Mouse (Mus musculus) monocyte, adult 2 months (primary cell): ENCODE measurements around the gene Ippk.
A peak's percentile ranks its signal among the peaks of the same experiment; 100 is the strongest.

Experiments used
- DNase-seq, 2 experiments: peaks; one replicate each; pipeline ENCODE4 v3.0.0; 2022; ENCODE audit warnings: low spot score in 2 of 2, low read depth in 1 of 2

Gene Ippk

DNA sequence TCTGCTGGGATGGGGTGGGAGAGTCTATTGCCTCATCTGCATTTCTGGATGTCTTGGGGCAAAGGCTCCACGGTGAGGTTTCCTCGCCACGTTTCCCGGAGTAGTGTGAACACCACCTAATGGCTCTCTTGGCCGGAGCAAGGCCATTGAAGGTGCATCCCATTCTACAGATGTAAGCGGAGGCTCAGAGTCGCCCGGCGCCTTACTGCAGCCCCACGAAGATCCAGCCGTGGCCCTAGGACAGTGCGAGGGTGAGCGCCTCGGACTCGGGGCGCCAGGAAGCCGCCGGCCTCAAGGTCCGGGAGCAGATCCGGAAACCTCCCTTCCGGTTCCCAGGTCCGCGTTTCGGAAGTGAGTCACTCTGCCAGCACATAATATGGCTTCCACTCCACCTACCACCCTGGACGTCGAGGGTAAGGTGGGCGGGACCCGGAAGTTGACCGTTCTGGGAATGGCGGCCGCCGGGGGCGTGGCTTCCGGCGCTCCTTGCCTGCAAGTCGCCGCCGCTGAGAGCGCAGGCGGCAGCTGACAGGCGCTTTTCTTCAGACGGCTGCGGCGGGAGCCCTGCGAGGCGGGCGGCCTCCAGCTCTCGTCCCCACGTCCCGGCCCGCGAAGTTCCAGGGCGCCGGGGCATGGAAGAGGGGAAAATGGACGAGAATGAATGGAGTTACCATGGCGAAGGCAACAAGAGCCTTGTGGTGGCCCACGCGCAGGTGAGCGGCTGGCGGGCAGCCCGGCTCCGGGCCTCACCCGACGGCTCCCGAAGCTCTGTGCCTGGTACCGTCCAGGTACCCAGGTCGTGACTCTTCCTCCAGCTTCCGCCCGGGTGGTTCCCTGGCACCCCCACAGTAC, at the start of gene Ippk:
Ippk (plus strand) TSS at position 496 of the 852 bp plus-strand sequence.
- peak; percentile 94 to 95 for DNase-seq

DNA sequence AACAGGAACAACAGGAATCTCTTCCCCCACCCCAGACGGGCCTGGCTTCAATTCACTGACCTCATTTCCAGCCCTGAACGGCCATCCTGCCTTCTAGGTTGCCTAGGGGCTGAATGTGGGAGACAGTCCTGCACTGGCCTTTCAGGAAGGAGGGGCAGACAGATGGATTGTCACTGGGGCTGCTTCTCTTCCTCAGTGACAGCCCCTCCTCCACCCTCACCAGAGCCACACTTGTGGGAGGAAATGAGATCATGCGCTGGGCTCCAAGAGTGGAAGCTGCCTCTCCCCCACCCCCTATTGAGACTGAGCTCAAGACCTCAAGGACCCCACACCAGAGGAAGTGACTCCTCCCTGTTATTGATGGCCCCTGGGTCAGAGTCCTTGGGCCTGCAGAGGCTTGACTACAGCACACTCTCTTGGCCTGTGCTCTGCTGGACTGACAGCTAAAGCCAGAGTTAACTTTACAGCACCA, 49.6 kb upstream of the Ippk start:
- DNase-seq, result no peak

DNA sequence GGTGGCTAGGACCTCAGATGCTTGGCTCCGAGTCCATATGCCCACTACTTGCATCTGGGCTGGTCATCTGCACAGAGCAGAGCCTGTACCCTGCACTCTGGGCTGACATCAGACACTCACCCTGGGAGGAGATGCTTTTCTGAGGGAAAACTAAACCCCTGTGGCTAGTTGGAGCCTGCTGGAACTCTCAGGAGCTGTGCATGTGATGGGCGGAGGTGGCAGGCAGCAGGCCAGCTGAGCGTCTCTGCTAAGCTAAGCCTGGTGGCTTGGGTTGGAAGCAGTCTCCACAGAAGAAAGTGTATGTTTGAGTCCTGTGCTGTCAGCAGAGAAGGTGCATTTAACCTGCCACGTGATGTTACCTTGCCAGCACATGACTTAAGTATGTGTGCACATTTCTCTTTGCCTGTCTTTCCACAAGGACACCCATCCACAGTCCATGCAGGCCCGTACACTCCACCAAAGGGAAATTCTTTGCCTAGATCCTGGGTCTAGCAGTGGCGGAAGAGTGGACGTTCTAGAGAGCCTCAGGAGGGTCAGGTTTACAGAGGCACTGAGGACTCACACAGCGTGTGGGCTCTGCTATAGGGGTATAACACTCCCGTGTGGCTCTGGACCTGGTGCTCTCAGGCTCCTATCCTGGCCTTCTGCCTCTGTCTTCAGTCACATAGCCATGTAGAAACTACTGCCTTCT, 48.5 kb upstream of the Ippk start:
- DNase-seq, result no peak

DNA sequence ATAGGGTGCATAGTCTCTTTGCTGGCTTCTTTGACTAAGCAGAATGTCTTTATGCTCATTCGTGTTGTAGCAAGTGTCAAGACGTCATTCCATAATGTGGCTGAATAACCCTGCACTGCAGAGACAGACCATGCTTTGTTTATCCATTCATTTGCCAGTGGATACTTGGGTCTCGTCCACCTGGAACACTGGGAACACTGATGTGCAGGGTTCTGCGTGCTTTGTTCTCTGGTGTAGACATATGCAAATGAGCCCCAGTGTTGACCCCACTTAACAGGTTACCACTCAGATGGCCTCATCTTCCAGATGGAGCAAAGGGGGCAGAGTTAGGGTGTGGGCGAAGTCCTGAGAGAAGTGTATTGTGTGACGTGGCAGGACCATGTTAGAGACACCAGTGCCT, 46.7 kb upstream of the Ippk start:
- DNase-seq, result no peak

DNA sequence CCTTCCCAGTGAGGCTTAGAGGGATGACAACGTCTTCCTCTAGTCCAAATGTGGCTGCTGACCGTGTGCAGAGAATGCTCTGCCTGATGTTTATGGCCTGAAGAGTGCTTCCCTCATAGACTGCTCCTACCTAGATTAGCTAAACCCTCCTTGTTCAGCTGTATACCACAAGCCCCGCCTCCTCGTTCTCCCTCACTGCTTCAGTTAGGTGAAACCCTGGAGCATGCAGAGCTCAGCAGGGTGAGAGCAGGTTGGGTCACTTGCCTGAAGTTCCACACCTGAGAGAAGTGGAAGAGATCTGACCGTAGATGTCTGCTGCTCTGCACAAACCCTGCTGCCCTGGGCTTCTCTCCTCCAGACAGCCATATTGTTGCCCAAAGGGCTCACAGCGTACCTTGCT, 46.3 kb upstream of the Ippk start:
- no peak for DNase-seq

DNA sequence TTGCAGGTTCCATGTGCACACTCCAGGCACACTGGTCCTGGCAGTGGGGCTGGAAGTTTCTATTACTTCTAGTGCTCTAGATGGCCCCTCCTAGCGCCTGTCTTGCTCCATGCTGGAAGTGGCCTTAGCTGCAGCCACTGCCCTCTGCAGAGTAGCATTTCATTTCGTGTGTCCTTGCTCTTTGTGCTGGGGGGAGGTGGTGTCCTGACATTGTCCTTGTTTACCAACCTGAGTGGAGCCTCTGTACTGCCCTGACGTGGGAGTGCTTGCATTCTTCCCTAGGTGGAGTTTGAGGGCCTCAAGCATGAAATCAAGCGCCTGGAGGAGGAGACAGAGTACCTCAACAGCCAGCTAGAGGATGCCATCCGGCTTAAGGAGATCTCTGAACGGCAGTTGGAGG, 43.4 kb upstream of the Ippk start:
- no peak for DNase-seq

DNA sequence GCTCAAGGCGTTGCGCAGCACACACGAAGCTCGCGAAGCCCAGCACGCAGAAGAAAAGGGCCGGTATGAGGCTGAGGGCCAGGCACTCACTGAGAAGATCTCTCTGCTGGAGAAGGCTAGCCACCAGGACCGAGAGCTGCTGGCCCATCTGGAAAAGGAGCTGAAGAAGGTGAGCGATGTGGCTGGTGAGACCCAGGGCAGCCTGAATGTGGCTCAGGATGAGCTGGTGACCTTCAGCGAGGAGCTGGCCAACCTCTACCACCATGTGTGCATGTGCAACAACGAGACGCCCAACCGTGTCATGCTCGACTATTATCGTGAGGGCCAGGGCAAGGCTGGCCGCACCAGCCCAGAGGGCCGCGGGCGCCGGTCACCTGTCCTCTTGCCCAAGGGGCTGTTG, 41.7 kb upstream of the Ippk start:
- no peak for DNase-seq

DNA sequence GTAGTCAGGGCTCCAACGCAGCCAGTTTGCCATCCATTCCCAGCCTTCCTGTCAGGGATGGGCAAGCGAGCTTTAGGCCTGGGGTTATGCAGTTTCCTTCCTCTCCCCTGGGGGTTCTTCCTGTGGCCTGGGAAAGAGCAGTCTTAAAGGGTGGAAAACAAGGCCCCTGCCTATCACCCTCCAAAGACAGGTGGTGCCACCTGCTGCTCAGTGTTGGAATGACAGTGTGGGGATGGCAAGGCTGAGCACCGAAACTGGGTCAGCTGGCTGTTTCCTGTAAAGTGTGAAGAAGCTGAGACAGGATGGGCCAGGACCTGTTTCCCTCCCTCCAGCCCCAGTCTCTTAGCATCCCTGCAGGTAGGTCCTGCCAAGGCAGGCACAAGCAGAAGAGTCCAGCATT, 39.8 kb upstream of the Ippk start:
- peak; percentile 37 to 66 for DNase-seq

DNA sequence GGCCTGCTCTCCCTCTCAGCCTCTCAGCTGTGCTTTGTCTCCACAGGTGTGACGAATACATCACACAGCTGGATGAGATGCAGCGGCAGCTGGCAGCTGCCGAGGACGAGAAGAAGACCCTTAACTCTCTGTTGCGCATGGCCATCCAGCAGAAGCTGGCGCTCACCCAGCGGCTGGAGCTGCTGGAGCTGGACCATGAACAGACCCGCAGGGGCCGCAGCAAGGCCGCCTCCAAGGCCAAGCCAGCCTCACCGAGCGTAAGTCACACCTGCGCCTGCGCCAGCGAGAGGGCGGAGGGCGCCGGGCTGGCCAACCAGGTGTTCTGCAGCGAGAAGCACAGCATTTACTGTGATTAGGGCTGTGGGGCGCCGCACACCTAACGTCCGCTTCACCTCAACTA, 38.1 kb upstream of the Ippk start:
- no peak for DNase-seq

DNA sequence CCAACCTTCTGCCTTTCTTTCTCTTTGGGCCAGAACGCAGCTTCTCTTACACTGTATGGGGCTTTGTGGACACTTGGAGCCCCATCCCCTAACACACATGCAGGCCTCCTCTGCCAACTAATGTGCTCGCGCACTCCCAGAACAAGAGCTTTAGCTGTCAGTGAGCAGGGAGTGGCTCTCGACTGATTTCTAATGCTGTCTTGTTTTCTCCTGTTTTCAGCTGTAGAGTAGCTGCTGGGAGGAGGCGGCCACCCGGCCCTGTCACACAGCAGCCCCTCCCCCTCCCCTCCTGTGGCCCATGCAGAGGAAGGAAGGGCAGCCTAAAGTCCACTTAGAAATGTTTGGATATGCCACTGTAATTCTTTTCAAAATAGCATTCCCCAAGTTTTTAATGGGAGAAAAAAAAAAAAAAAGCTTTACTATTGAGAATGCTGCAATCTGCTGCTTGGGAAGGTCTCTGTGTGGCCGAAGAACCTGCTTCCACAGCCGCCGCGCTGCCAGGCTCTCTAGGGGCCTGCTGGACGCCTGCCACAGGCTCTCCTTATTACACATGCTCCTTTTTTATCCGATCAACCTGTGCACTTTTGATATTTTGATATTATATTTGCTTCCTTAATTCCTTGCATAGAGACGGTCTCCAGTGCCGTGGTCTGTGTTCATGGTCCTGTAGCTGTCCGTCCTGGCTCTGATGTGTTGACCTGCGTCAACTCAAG, 36.1 kb upstream of the Ippk start:
- no peak for DNase-seq

DNA sequence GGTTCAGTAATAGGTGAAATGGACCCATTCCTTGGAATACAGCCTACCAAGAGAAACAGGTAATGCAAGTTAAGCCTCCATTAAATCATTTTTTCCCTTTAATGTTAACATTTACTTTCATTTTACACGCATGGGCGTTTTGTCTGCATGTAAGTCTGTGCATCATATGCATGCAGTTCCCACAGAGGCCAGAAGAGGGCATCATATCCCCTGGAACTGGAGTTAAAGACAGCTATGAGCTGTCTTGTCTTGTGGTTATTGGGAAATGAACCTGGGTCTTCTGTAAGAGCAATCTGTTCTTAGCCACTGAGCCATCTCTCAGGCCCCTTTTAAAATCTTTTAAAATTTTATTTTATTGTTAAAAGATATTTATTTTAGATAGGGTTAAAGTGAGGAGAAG, 29.7 kb upstream of the Ippk start:
- no peak for DNase-seq

DNA sequence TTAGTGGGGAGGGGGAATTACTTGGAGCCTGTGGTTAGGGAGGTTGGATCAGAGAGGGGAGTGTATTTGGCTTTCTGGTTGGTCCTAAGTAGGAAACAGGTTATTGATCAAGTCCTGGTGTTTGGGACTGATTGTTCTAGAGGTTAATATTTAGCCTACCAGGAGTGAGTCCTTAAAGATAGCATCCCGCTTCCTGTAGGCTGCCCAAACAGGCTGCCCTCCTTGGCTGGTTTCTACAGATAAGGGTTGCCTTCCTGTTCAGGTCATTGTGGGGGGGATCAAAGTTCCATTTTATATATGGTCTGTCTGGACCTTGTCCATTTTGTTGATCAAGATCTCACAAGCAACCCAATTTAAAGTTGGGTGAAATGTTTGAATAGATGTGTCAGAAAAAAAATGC, 27.5 kb upstream of the Ippk start:
- DNase-seq, result no peak

DNA sequence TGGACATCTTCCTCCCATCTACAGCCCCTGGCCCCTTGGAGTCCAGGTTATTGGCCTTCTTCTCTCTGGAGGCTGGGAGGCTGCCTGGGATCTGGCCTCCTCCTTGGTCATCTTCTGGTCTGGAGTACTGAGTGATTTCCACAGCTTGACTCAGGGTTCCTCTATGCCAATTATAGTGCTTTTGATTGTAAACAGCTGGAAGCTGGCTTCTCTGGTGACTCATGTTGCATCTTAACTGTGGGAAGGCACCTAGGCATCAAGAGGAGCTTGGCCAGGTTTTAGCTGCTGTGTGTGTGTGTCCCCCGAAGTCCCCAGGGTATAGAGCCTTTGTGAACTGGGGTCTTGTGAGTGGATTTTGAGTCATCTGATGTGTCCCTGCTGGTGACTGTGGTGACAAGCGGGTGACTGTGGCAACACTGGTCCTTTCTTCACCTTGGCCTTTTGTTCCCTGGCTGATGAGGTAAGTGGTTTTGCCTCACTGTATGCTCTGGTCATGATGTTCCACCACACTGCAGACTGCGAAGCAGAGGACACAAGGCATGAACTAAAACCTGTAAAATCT, 26.1 kb upstream of the Ippk start:
- DNase-seq, result no peak

DNA sequence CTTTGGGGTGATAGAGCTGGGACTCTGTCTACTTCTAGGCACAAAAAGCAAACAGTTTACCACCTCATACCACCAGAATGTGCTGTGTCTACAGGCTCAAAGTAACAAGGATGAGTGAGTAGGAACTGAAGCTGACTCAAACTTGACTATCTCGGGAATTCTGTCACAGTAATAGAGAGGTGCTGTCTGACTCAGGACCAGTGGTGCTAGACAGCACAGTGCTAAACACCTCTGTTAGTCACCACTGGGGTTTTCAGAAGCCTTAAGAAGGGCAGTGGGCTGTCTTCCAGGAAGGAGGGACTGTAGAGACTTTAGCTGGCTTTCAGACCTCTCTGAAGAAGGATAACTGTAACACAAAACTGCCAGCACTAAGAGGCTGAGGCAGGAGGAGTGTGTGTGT, 24.3 kb upstream of the Ippk start:
- no peak for DNase-seq

DNA sequence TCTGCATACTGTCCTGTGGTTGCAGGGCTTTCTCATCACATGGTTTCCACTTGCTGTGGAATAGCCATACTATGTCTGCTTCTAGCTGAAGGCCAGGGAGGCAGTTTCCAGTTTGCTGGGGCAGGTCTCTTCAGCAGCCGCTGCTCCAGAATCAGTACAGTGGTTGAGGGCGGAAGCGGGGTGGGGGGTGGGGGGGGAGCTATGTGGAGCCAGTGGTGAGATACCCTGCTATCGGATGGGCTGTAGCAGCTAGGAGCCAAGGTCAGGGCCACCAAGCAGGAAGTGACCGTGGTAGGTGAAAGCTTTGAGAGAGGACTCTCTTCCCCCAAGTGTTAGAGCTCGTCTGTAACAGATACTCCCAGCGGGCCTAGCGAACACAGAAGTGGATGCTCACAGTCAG, 22.9 kb upstream of the Ippk start:
- DNase-seq, result no peak

DNA sequence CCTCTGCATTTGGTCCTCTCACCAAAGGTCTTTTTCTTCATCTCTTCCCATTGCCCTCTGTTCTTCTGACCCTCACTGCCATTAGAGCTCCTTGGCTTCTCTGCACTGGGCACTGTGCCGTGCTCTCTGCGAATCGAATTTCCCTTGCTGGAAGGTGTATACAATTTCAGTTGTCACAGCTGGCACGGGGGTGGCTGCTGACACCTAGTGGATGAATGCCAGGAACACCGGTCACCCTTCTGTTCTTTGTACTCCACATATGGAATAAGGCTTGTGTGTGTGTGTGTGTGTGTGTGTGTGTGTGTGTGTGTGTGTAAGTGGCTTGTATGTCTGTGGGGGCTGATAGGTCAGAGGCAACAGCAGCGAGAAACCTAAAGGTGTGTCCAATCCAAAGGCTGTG, 20.9 kb upstream of the Ippk start:
- no peak for DNase-seq

DNA sequence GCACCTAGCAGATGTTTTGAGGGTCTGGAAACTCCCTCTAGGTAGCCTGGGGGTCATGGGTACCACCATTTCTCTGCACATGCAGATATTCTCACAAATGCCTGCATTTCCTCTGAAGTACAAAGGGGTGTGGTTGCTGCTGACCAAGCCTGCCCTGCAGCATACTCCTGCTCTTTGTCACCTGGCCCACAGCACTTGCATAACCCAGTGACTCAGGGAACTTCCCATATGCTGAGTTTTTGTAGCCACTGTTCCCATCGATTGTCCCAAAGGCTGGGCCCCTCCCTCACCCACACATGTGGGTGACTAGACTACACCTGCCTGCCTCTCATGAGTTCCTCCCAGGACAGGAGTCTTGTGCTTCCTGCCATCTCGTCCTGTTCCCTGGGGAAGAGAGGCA, 18.4 kb upstream of the Ippk start:
- DNase-seq, result no peak

DNA sequence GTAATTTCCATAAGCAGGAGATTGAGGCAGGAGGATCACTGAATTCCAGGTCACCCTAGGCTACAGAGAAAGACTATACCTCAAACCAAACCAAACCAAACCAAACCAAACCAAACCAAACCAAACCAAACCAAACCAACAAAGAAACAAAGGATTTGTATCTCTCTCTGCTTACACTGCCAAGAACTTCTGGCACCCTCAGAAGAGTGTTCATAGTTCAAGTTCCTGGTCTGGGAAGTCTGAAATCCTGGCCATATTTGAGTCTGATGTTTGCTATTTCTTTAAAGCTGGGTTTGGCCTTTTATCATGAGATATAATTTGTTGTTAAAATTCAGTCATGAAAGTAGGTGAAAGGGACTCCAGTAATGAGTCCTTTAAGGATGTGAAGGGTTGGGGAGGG, 13.3 kb upstream of the Ippk start:
- DNase-seq, result no peak

DNA sequence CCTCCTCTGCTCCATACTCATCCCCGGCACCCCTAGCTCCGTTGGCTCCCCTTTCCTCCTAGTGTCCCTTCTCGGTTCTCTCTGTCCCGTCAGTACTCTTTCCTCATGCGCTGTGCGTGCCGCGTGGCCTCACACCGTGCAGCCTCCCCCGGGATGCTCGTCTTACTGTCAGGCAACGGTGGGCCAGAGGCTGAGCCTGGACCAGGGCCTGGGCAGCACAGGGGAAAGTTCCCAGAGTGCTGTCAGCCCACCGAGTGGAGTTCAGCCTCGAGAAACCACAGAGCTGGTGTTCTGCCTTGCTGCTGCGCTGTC, 513 bp downstream of the Ippk start:
- DNase-seq, result peak in 1 of 2 experiments; percentile 6

DNA sequence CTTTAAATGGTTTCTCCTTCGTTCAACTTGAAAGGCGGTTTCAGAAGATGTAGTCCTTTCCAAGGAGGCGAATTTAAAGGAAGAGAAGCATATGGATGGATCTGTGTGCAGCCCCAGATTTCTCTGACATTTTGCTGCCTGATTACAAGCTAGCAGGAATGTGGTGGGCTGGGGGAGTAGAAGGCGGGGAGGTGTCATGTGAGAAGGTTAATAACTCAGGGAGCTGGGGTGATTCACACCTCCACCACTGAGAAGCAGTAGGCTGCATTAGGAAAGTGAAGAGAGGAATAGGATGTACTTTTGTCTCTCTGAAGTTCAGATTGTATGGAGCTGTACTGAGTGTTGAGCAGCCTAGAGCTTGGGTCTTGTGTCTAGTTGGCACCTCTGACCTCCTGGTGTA, 910 bp downstream of the Ippk start:
- no peak for DNase-seq

DNA sequence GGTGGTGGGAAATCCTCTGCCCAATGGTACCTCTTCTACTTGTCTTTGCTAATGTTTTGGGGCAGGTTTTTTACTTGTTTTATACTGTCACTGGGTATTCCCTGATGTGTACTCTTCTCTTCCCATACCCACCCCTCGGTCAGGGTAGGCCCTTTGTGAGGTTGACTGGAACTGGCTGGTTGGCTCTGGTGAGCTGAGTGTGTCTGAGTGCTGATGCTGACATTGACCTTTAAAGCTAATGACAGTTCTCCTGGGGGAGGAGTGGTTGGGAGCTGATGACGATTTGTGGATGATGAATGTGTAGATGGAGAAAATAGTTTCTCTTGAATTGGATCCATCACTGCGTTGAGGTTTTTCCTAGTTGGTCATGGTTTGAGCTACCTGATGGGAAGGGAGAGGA, 5.7 kb downstream of the Ippk start:
- DNase-seq, result no peak
